Comparison of ENCODE assay signal across 22 mouse cellular contexts in the genomic region with DNA sequence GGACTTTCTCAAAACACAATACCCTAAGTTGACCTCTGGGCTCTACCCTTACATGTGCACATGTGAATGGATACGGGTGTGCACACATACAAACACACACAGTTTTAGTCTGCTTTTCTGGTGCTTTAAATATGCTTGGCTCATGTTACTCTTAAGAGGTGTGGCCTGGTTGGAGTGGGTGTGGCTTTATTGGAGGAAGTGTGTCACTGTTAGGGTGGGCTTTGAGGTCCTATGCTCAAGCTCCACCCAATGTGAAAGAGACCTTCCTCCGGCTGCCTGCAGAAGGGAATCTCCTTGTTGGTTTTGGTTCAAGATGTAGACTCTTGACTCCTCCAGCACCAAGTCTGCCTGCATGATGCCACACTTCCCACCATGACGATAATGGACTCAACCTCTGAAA. TPM values are rescaled to one million over a fixed set of nuclear protein-coding genes. Genes with fewer than 3 reads are reported as not detected.
"Had no signal": no experiment of that assay in that cellular context is flagged by ENCODE, and none has a peak within 500 bp of the region (broad histone marks: within the 10 kb centered on the region; RNA-seq: fewer than 3 reads in every experiment).

No protein-coding gene starts in this region.

- DNase-seq: kidney, adult 9 months; kidney, postnatal 14 days; layer of hippocampus, adult 9-11 months; lung, adult 2 months; lung, postnatal 14 days; lung, postnatal 4 days; retina, postnatal 1 day; thymus, adult 18-20 months; thymus, postnatal 36 days had no signal

- H3K4me2 ChIP-seq: limb, embryonic 13.5 days; liver, embryonic 15.5 days; midbrain, embryonic 12.5 days; neural tube, embryonic 13.5 days had no signal

- ATAC-seq: midbrain, embryonic 16.5 days had no signal

- H3K9ac ChIP-seq: limb, embryonic 13.5 days; liver, embryonic 15.5 days; midbrain, embryonic 12.5 days; neural tube, embryonic 13.5 days had no signal

- H3K4me1 ChIP-seq: limb, embryonic 10.5 days; limb, embryonic 13.5 days; liver, embryonic 15.5 days; midbrain, embryonic 12.5 days; neural tube, embryonic 13.5 days had no signal

- H3K4me3 ChIP-seq: layer of hippocampus, adult 2 months; limb, embryonic 10.5 days; limb, embryonic 13.5 days; liver, embryonic 15.5 days; midbrain, embryonic 12.5 days; myocyte; neural tube, embryonic 13.5 days had no signal

- H3K27ac ChIP-seq: layer of hippocampus, adult 2 months; limb, embryonic 10.5 days; limb, embryonic 13.5 days; liver, embryonic 15.5 days; midbrain, embryonic 12.5 days; neural tube, embryonic 13.5 days had no signal

- H3K9me3 ChIP-seq: limb, embryonic 10.5 days; limb, embryonic 13.5 days; liver, embryonic 15.5 days; midbrain, embryonic 12.5 days; neural tube, embryonic 13.5 days had no signal

- H3K27me3 ChIP-seq: limb, embryonic 13.5 days; liver, embryonic 15.5 days; midbrain, embryonic 12.5 days; neural tube, embryonic 13.5 days had no signal

RNA-seq across cellular contexts. Expression of gene Ttk, which starts 18.0 kb away (rescaled TPM):
- total RNA-seq: monocyte, adult 5-6 weeks had no signal
- polyA plus RNA-seq: liver, adult 2 months had no signal

RNA-seq across cellular contexts. Expression of gene Elovl4, which starts 46.4 kb away (rescaled TPM):
- total RNA-seq: liver, adult 2 months; megakaryocyte progenitor cell, adult 5-6 weeks; monocyte, adult 5-6 weeks; neutrophil, adult 5-6 weeks had no signal
- polyA plus RNA-seq: liver, adult 2 months; spleen, adult 2 months had no signal
